Mouse (Mus musculus) heart, adult 11 months (tissue): ENCODE results near the gene Srp72.

Experiments used
- DNase-seq: peaks from one replicate; pipeline ENCODE4 v3.0.0; 2022

The Srp72 gene

GRCm38 (mm10) chr5:76974554-76975285 lies at the start of gene Srp72:
TSS of gene Srp72 (plus strand) at chr5:76974683.
- DNase-seq, result peak; percentile 99

GRCm38 (mm10) chr5:76928124-76928832 lies 46.2 kb upstream of the Srp72 start:
- peak; percentile 95 for DNase-seq

- DNase-seq, result peak; percentile 95
These were observed 45.2 kb upstream of the Srp72 start for GRCm38 (mm10) chr5:76929180-76929877.

- no peak for DNase-seq
These were observed 34.8 kb upstream of the Srp72 start for GRCm38 (mm10) chr5:76939717-76940116.

GRCm38 (mm10) chr5:76941975-76942374 lies 32.5 kb upstream of the Srp72 start:
- DNase-seq, result no peak

- DNase-seq, result no peak
These were observed 32.0 kb upstream of the Srp72 start for GRCm38 (mm10) chr5:76942505-76942904.

GRCm38 (mm10) chr5:76944965-76945677 lies 29.4 kb upstream of the Srp72 start:
- no peak for DNase-seq

- no peak for DNase-seq
These were observed 28.8 kb upstream of the Srp72 start for GRCm38 (mm10) chr5:76945678-76946033.

GRCm38 (mm10) chr5:76947142-76947541 lies 27.3 kb upstream of the Srp72 start:
- DNase-seq, result peak; percentile 90

GRCm38 (mm10) chr5:76947758-76948157 lies 26.7 kb upstream of the Srp72 start:
- DNase-seq, result peak; percentile 76

- DNase-seq, result no peak
These were observed 24.0 kb upstream of the Srp72 start for GRCm38 (mm10) chr5:76950343-76951105.

GRCm38 (mm10) chr5:76951106-76952027 lies 23.1 kb upstream of the Srp72 start, which contains the start of the genes Paics and Ppat:
TSS of gene Paics (plus strand) at chr5:76951307.
TSS of gene Ppat (minus strand) at chr5:76951578.
- DNase-seq, result peak; percentile 100

GRCm38 (mm10) chr5:76952112-76953040 lies 22.1 kb upstream of the Srp72 start:
- DNase-seq, result peak; percentile 82

- no peak for DNase-seq
These were observed 20.7 kb upstream of the Srp72 start for GRCm38 (mm10) chr5:76953794-76954193.

- DNase-seq, result no peak
These were observed 20.1 kb upstream of the Srp72 start for GRCm38 (mm10) chr5:76954271-76954900.

GRCm38 (mm10) chr5:76955474-76955873 lies 19.0 kb upstream of the Srp72 start:
- DNase-seq, result no peak

- no peak for DNase-seq
These were observed 16.5 kb upstream of the Srp72 start for GRCm38 (mm10) chr5:76957954-76958353.

- peak; percentile 82 for DNase-seq
These were observed 14.9 kb upstream of the Srp72 start for GRCm38 (mm10) chr5:76959587-76959986.

- DNase-seq, result no peak
These were observed 11.9 kb upstream of the Srp72 start for GRCm38 (mm10) chr5:76962545-76962944.
